Mouse (Mus musculus): ENCODE measurements around the gene Efcab1. TPM values are rescaled to one million over a fixed set of nuclear protein-coding genes. Genes with fewer than 3 reads are reported as not detected.
"Not testable (repeated sequence)": the region's sequence is repeated elsewhere in the genome, so short reads cannot be mapped to it uniquely, and the experiment has no call there.

The Efcab1 gene
- polyA plus RNA-seq (2015; fragmentation: Nextera tagmentation; extraction: Ambion mirVana), result 0.04 and 0.15 TPM in 2 replicates

- Histone ChIP-seq H3K4me2 (ENCODE audit: low read depth, low read length) (no peak within 1 kb of the TSS), H3K4me3 (ENCODE audit: low read depth, low read length) (no peak within 1 kb of the TSS), H3K4me1 (ENCODE audit: control insufficient read depth, low read depth, low read length) (no peaks in the 10 kb centered on the region), H3K36me3 (ENCODE audit: control insufficient read depth, insufficient read depth) (no peaks in the 10 kb centered on the region), H3K27me3 (ENCODE audit: control insufficient read depth, insufficient read depth, low read depth, low read length) (no peaks in the 10 kb centered on the region; the same call in 1 of the 2 replicates), H3K9me3 (replicated peaks; ENCODE audit: control insufficient read depth, low read length) (no peaks in the 10 kb centered on the region), H3K27ac (ENCODE audit: low read length) (no peak within 1 kb of the TSS), H3K9ac (ENCODE audit: low read depth, low read length) (no peak within 1 kb of the TSS)
- no peak for ATAC-seq (ENCODE audit: low read depth)
- 18% methylated on average over 15 of the region's 15 CpGs for WGBS (ENCODE audit: insufficient replicate concordance)
Measured at GRCm38 (mm10) chr16:14906393-14907100, at the start of gene Efcab1. Gene Efcab1, plus strand, starts transcription at chr16:14906606.

- H3K27ac ChIP-seq (ENCODE audit: low read length), result no peak overlapping the region
- no peak overlapping the region for H3K9ac ChIP-seq (ENCODE audit: low read depth, low read length)
- no peaks in the 10 kb centered on the region for H3K27me3 ChIP-seq (ENCODE audit: control insufficient read depth, insufficient read depth, low read depth, low read length)
- H3K4me1 ChIP-seq (ENCODE audit: control insufficient read depth, low read depth, low read length), result no peaks in the 10 kb centered on the region
- no peak overlapping the region for H3K4me3 ChIP-seq (ENCODE audit: low read depth, low read length)
- H3K36me3 ChIP-seq (ENCODE audit: control insufficient read depth, insufficient read depth), result no peaks in the 10 kb centered on the region
- H3K9me3 ChIP-seq (replicated peaks; ENCODE audit: control insufficient read depth, low read length), result no peaks in the 10 kb centered on the region
- no peak overlapping the region for H3K4me2 ChIP-seq (ENCODE audit: low read depth, low read length)
- ATAC-seq (ENCODE audit: low read depth), result no peak
Measured at GRCm38 (mm10) chr16:14859443-14859842, 47.0 kb upstream of the Efcab1 start.

- no peak overlapping the region for H3K4me3 ChIP-seq (ENCODE audit: low read depth, low read length)
- no peak for ATAC-seq (ENCODE audit: low read depth)
- 36% methylated on average over 2 of the region's 2 CpGs for WGBS (ENCODE audit: insufficient replicate concordance)
- no peaks in the 10 kb centered on the region for H3K36me3 ChIP-seq (ENCODE audit: control insufficient read depth, insufficient read depth)
- H3K4me1 ChIP-seq (ENCODE audit: control insufficient read depth, low read depth, low read length), result no peaks in the 10 kb centered on the region
- no peak overlapping the region for H3K9ac ChIP-seq (ENCODE audit: low read depth, low read length)
- H3K4me2 ChIP-seq (ENCODE audit: low read depth, low read length), result no peak overlapping the region
- H3K27ac ChIP-seq (ENCODE audit: low read length), result no peak overlapping the region
- H3K27me3 ChIP-seq (ENCODE audit: control insufficient read depth, insufficient read depth, low read depth, low read length), result no peaks in the 10 kb centered on the region
- no peaks in the 10 kb centered on the region for H3K9me3 ChIP-seq (replicated peaks; ENCODE audit: control insufficient read depth, low read length)
Measured at GRCm38 (mm10) chr16:14884916-14885315, 21.5 kb upstream of the Efcab1 start.

GRCm38 (mm10) chr16:14885372-14885771 lies 21.0 kb upstream of the Efcab1 start:
- ATAC-seq (ENCODE audit: low read depth), result no peak
- 26% methylated on average over 1 of the region's 1 CpGs for WGBS (ENCODE audit: insufficient replicate concordance)

DNA sequence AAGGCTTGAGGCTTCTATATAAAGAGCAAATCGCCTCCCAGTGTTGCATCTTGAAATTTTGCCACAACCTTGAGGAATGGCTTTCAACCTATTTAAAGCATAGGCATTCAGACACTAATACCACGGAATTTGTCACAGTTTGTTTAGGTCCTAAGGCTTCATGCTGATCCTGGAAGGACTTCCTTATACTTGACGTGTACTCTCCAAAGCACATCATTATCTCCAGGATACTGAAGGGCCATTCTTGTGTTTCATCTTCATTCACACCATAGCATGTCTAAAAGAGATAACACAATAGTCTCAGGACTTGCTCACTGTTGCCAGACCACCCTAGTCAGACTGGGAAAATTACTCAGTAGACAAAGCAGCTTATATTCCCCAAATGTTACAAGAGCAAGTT lies 13.9 kb upstream of the Efcab1 start:
- H3K36me3 ChIP-seq (ENCODE audit: control insufficient read depth, insufficient read depth), result no peaks in the 10 kb centered on the region
- H3K4me2 ChIP-seq (ENCODE audit: low read depth, low read length), result no peak overlapping the region
- 38% methylated on average over 3 of the region's 3 CpGs for WGBS (ENCODE audit: insufficient replicate concordance)
- ATAC-seq (ENCODE audit: low read depth), result no peak
- no peak overlapping the region for H3K4me3 ChIP-seq (ENCODE audit: low read depth, low read length)
- H3K9me3 ChIP-seq (replicated peaks; ENCODE audit: control insufficient read depth, low read length), result no peaks in the 10 kb centered on the region
- no peaks in the 10 kb centered on the region for H3K27me3 ChIP-seq (ENCODE audit: control insufficient read depth, insufficient read depth, low read depth, low read length)
- H3K27ac ChIP-seq (ENCODE audit: low read length), result no peak overlapping the region
- no peaks in the 10 kb centered on the region for H3K4me1 ChIP-seq (ENCODE audit: control insufficient read depth, low read depth, low read length)
- H3K9ac ChIP-seq (ENCODE audit: low read depth, low read length), result no peak overlapping the region

More at GRCm38 (mm10) chr16:14885372-14885771, 21.0 kb upstream of the Efcab1 start:
- Histone ChIP-seq H3K27me3 (ENCODE audit: control insufficient read depth, insufficient read depth, low read depth, low read length) (no peaks in the 10 kb centered on the region), H3K36me3 (ENCODE audit: control insufficient read depth, insufficient read depth) (no peaks in the 10 kb centered on the region), H3K4me2 (ENCODE audit: low read depth, low read length) (no peak overlapping the region), H3K27ac (ENCODE audit: low read length) (no peak overlapping the region), H3K4me3 (ENCODE audit: low read depth, low read length) (no peak overlapping the region), H3K9ac (ENCODE audit: low read depth, low read length) (no peak overlapping the region), H3K4me1 (ENCODE audit: control insufficient read depth, low read depth, low read length) (no peaks in the 10 kb centered on the region), H3K9me3 (replicated peaks; ENCODE audit: control insufficient read depth, low read length) (no peaks in the 10 kb centered on the region)

DNA sequence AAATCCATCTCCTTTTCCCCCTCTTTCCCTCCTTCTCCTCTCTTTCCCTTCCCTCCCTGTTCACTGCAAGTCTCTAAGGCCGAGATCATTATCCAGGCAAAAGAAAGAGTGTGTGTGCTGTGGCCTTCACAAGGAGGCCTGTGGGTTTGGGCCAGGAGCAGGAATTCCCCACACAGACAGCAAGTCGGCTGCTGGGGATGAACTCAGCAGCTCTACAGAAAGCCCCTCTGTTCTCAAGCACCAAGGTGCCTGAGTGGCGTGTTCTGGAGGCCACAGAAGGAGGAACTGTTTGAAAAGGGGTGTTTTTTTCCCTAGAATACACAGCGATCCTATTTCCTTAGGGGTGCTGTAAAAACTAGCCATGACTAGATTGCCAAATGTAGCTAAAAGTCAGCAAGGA lies 12.5 kb upstream of the Efcab1 start:
- Histone ChIP-seq H3K4me3 (ENCODE audit: low read depth, low read length) (no peak overlapping the region), H3K9ac (ENCODE audit: low read depth, low read length) (no peak overlapping the region), H3K27ac (ENCODE audit: low read length) (no peak overlapping the region), H3K4me1 (ENCODE audit: control insufficient read depth, low read depth, low read length) (no peaks in the 10 kb centered on the region), H3K9me3 (replicated peaks; ENCODE audit: control insufficient read depth, low read length) (no peaks in the 10 kb centered on the region), H3K36me3 (ENCODE audit: control insufficient read depth, insufficient read depth) (no peaks in the 10 kb centered on the region), H3K4me2 (ENCODE audit: low read depth, low read length) (no peak overlapping the region), H3K27me3 (ENCODE audit: control insufficient read depth, insufficient read depth, low read depth, low read length) (no peaks in the 10 kb centered on the region)
- no peak for ATAC-seq (ENCODE audit: low read depth)
- WGBS (ENCODE audit: insufficient replicate concordance), result 40% methylated on average over 4 of the region's 4 CpGs

DNA sequence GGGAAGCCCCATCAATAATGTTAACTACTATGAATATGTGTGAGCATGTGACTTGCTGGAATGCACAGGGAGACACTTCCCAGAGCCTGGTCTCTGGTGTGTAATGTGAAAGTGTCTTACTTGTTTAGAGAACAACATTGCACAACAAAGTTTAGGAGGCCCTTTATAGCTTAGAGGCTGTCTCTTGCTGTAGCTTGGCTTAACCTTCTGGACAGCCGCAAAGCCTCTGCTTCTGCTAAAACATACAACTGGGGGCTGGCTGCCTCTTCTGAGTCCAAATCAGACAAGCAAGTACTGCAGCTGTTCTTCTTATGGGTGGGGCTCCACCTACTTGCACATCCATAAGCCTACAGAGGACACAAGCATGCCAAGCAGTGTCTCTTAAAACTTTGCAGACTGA lies 11.7 kb upstream of the Efcab1 start:
- no peaks in the 10 kb centered on the region for H3K36me3 ChIP-seq (ENCODE audit: control insufficient read depth, insufficient read depth)
- H3K9me3 ChIP-seq (replicated peaks; ENCODE audit: control insufficient read depth, low read length), result no peaks in the 10 kb centered on the region
- H3K27ac ChIP-seq (ENCODE audit: low read length), result no peak overlapping the region
- no peaks in the 10 kb centered on the region for H3K4me1 ChIP-seq (ENCODE audit: control insufficient read depth, low read depth, low read length)
- no peak overlapping the region for H3K9ac ChIP-seq (ENCODE audit: low read depth, low read length)
- H3K4me3 ChIP-seq (ENCODE audit: low read depth, low read length), result no peak overlapping the region
- 71% methylated on average over 1 of the region's 1 CpGs for WGBS (ENCODE audit: insufficient replicate concordance)
- no peak overlapping the region for H3K4me2 ChIP-seq (ENCODE audit: low read depth, low read length)
- no peaks in the 10 kb centered on the region for H3K27me3 ChIP-seq (ENCODE audit: control insufficient read depth, insufficient read depth, low read depth, low read length)
- ATAC-seq (ENCODE audit: low read depth), result no peak

- Histone ChIP-seq H3K4me2 (ENCODE audit: low read depth, low read length) (no peak overlapping the region), H3K36me3 (ENCODE audit: control insufficient read depth, insufficient read depth) (no peaks in the 10 kb centered on the region), H3K4me1 (ENCODE audit: control insufficient read depth, low read depth, low read length) (no peaks in the 10 kb centered on the region), H3K9ac (ENCODE audit: low read depth, low read length) (no peak overlapping the region), H3K4me3 (ENCODE audit: low read depth, low read length) (no peak overlapping the region), H3K27me3 (ENCODE audit: control insufficient read depth, insufficient read depth, low read depth, low read length) (no peaks in the 10 kb centered on the region), H3K27ac (ENCODE audit: low read length) (no peak overlapping the region), H3K9me3 (replicated peaks; ENCODE audit: control insufficient read depth, low read length) (no peaks in the 10 kb centered on the region)
- WGBS (ENCODE audit: insufficient replicate concordance), result 41% methylated on average over 2 of the region's 2 CpGs
- no peak for ATAC-seq (ENCODE audit: low read depth)
Measured at GRCm38 (mm10) chr16:14895543-14895942, 10.9 kb upstream of the Efcab1 start.

- not testable (repeated sequence) for H3K4me3 ChIP-seq (ENCODE audit: low read depth, low read length); H3K9ac ChIP-seq (ENCODE audit: low read depth, low read length); H3K36me3 ChIP-seq (ENCODE audit: control insufficient read depth, insufficient read depth); H3K9me3 ChIP-seq (replicated peaks; ENCODE audit: control insufficient read depth, low read length); H3K27ac ChIP-seq (ENCODE audit: low read length); H3K27me3 ChIP-seq (ENCODE audit: control insufficient read depth, insufficient read depth, low read depth, low read length); H3K4me1 ChIP-seq (ENCODE audit: control insufficient read depth, low read depth, low read length); H3K4me2 ChIP-seq (ENCODE audit: low read depth, low read length); ATAC-seq (ENCODE audit: low read depth)
- WGBS (ENCODE audit: insufficient replicate concordance), result 38% methylated on average over 3 of the region's 3 CpGs
Measured at GRCm38 (mm10) chr16:14930711-14931110, 24.3 kb downstream of the Efcab1 start.

Measured in liver, embryonic 16.5 days (tissue).